Mouse (Mus musculus): ENCODE results near the gene Stab2.

The Stab2 gene

DNA sequence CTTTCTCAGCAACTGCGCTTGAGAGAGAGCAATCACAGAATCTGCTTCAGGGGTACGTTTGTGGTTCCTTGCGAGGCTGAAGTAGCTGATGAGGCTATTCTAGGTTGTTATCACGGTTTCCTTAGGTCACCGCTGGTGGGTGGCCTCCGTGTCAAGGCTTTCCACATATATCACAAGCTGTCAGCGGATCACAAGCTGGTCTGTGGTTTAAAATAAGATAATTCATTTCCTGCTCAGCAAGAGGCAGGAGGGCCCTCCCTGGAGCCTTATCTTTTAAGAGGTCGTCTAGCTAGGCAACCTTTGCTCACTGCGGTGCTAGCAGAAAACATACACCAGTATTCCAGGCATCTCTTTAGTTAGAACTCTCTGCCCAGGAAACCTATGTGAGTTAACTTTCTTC is 17.2 kb downstream of the Stab2 start:
- DNase-seq (ENCODE audit: extremely low read depth, low read depth), result peak; percentile 80

DNA sequence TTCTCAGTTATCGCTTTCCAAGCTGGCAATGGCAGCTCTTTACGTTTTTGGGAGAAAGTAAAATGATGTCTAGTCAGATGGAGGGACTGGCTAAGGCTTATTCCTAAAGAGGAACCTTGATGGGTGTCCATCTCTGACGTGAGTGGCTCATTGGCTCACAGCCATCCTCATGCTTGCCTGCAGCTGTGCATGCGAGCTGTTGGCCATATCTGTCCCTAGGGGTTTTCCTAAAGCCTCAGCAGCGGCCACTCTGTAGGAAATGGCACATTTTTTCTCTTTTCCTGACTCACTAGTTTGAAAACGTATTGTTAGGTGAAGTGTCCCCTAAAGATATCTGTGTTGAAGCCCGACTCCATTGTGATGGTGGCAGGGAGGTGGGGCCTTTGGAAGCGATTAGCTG is 18.0 kb downstream of the Stab2 start:
- DNase-seq (ENCODE audit: extremely low read depth, low read depth), result no peak

DNA sequence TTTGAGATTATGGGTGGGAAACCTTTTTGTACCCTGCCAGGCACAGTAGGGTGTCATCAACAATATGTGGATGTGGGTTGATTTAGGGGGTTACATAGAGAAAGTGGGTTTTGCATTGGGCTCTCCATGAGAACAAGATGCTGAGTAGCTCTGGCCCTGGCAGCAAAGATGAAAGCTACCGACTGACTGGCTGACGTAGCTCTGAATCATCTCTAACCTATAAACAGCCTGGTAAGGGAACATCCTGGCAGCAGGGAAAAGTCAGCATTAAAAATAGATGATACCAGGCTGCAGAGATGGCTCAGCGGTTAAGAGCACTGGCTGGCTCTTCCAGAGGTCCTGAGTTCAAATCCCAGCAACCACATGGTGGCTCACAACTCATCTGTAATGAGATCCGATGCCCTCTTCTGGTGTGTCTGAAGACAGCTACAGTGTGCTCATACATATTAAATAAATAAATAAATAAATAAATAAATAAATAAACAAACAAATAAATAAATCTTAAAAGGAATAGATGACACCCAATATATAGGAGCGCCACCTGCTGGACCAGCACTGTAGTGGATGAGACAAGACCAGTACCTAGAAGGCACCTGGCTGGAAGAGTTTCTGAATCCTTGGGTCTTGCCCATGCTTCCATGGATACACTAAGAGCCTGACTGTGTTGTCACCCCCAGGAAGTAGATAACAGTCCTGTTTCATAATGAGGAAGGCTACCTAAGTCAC is 31.7 kb downstream of the Stab2 start:
- DNase-seq (ENCODE audit: extremely low read depth, low read depth), result no peak

DNA sequence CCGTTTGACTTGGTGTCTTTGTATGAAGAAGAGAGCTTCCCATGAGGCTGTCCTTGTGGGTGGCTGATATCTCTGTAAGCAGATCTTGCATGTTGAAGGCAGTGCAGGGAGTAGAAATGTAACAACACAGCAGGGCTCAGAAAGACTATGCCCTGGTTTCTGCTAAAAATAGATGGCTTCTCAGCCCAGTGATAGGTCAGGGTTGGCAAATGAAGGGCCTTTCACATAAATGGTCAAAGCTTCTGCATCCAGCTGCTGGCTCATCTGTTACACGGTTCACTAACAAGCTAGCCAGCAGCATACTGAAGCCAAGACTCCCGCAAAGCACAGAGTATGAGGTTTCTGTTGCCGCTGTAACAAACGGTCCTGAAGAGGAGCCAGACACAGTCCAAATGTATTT is 34.5 kb downstream of the Stab2 start:
- no peak for DNase-seq (ENCODE audit: extremely low read depth, low read depth)

DNA sequence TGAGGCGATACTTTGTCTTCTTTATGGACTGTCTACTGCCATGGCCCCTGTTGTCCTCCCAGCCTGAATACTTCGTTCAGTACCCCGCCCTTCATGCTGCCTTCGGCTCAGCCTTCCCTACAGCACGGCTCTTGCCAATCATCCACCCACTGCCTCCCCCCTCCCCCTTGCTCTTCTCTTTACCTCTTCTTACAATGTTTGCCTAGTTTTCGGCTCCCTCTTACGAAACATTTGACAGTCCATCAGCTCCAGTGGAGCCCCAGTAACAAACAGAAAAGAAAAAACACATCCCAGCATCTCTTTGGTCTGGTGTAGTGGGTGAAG is 35.4 kb downstream of the Stab2 start:
- DNase-seq (ENCODE audit: extremely low read depth, low read depth), result no peak

DNA sequence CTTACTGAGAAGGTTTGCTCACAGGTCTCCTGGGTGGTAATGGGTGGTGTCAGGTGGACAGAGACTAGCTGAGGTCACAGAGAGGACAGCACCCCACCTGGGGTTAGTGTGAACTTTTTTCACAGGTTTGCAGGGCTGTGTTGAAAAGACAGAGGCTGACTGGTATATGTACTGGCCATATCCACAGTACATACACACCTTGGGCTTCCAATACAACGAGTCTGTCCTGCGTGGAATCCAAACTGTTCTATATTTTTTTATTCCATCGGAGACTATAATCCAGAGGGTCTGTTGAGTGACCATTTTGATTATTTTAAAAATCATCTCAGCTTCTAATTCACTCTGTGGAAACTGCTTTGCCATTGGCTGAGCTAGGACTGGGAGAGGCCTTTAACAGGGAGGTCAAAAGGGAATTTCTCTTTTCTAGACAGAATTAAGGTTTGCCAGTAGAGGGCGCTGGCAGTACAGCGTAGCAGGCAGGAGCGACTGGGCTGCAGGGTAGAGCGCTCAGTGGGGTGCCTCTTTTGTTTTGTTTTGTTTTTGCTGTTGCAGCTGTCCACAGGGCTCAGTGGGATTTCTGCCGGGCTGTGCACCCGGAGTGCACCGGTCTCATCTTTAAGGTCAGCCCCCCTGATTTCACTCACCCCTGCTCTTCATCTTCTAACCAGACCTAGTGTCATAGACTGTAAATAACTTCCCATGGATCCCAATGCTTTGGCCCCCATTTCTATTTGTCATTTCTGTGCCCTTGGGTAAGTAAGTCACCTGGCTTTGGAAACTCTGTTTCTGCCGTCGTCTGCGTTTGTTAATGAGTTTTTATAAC is 35.9 kb downstream of the Stab2 start:
- no peak for DNase-seq (ENCODE audit: extremely low read depth, low read depth)

DNA sequence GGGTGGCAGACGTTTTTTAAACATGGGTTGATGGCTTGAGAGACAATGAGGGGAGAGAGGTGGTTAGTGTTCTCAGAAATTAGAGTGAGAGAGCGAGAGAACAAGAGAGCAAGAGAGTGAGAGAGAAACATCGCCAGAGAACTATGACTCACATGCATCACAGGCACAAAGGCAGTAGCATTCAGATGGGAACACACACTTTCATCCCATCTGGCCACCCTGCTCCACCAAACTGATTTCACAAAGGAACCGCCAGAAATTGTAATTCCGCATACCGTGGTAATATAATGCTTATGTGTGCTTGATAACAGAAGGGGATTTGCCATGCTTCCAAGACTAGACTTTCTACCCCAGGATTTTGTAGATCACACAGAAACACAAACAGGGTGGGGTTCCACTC is 38.5 kb downstream of the Stab2 start:
- DNase-seq (ENCODE audit: extremely low read depth, low read depth), result no peak

DNA sequence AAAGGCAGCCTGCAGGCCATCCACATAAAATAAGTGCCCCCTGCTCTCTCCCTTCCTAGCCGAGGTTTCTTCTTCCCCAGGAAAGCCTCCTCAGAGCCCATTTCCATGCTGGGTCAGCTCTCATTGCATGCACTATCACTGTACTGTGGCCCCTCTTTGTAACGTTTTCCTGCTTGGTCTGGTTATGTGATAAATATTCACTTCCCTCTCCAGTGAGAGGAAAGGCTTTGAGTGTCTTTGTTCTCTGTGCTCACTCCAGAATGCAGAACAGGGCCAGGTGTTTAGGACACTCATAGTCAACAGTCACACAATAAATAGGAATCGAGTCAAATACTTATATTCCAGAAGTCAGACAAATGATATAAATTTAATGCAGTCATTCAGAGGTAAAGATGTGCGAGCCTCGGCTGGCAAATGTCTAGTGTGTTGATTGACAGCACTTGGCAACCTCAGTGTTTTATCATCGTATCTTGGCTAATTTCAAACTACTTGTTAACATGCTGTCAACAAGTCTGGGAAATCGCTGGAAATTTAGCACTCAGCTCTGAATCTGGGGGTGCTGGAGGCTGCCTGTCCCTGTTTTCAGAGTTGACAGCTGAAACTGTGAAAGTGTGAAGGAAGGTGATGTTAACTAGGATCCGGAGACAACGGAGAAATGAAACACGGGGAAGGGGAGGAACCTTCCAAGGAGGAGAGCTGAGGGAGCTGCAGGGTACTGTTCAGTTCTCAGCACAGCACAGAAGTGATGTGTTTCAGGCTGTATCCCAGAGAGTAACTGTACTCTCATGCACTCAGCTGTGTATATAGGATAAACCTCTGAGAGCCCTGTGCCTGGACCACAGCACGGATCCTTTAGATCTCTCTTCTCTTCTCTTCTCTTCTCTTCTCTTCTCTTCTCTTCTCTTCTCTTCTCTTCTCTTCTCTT is 46.0 kb downstream of the Stab2 start:
- no peak for DNase-seq (ENCODE audit: extremely low read depth, low read depth)

DNA sequence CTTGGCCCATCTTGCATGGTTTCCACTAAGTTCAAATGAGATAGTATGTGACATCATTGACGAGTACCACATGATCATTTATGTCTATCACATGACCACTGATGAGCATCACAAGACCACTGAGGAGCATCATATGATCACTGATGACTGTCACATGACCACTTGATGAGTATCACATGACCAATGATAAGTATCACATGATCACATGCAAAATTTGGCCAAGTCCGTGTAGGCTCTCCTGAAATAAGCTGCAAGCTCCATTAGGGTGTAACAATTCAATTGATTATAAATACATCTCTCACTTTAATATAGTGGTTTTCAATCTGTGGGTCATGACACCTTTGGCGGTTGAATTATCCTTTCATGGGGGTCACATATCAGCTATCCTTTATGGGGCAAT is 52.5 kb downstream of the Stab2 start:
- DNase-seq (ENCODE audit: extremely low read depth, low read depth), result no peak

DNA sequence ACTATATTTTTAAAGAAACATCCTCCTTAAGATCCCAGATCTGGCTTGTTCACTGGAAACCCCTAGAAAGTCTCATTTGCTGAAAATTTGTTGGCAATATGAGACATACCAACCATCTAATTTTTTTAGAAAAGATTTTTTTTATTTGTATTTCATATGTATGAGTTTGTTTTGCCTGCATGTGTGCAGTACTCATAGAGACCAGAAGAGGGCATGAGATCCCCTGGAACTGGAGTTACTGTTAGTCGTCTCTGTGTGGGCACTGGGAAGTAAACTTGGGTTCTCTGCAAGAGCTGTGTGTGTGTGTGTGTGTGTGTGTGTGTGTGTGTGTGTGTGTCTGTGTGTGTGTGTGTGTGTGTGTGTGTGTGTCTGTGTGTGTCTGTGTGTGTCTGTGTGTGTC is 55.1 kb downstream of the Stab2 start:
- DNase-seq (ENCODE audit: extremely low read depth, low read depth), result no peak

DNA sequence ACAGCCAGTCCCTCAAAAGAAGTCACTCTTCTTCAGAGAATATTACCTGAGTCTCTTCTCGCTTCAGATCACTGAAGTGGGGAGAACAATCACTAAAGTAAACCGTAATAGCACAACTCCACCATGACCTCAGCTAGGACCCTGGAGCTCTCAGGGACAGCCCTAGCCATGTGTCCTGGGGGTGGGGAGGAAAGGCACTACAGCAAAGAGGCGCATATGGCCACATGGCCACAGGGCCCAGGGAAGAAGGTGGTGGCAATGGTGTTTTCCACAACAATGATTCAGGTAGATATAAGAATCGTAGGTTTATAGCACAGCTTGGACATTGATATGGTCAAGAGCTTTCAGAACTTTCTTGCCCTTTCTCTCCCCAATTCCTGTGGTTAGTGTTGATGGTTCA is 57.0 kb downstream of the Stab2 start:
- DNase-seq (ENCODE audit: extremely low read depth, low read depth), result no peak

DNA sequence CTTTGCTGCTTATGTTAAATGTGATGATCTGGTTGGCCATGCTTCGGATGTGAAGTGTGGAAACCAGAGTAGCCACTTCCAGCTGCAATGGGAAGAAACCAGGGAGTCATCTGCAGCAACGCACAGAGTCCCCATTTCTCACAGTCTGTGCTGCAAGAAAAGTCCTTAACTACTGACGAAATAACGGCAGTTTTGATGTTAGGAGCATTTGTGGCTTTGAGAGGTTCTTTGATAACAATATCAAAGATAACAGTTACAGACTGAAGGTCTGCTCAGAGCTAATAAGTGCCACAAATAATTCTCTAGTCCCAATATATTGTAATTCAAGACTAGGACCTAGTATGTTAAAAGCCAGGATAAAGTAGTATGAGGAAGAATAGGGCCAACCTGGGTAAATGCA is 57.9 kb downstream of the Stab2 start:
- DNase-seq (ENCODE audit: extremely low read depth, low read depth), result no peak

DNA sequence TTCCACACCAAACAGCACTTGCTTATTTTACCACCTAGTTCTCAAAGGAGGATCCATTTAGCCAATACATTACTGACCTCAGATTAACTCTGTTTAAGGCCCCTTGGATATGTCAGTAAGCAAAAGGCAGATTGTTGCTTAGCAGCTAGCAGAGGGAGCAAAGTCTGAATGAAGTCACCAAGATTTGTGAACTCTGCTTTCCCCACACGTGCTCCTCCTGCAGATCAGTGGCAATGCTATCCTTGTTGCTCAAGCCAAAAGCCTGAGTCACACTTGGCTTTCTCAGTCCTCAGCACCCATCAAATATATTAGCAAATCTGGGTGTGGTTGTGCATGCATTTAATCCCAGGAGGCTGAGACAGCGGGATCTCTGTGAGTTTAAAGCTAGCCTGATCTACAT is 60.3 kb downstream of the Stab2 start:
- DNase-seq (ENCODE audit: extremely low read depth, low read depth), result no peak

DNA sequence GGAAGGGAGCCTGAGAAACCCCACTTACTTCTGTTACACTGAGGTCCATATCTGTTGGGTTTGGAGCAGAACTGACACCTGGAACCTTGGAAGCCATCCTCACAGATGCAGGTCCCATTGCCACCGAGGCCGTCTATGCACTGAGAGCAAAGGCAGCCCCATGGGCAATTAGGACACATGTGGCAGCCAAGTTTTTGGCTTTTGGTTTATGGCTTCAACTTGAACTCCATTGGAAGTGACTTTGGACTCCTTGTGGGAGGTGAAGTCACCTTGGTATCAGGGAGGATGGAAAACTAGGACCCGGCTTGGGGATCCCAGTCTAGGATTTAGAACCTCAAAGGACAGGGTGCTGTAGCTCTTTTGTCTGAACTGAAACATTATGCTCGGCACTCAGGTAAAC is 67.2 kb downstream of the Stab2 start:
- no peak for DNase-seq (ENCODE audit: extremely low read depth, low read depth)

DNA sequence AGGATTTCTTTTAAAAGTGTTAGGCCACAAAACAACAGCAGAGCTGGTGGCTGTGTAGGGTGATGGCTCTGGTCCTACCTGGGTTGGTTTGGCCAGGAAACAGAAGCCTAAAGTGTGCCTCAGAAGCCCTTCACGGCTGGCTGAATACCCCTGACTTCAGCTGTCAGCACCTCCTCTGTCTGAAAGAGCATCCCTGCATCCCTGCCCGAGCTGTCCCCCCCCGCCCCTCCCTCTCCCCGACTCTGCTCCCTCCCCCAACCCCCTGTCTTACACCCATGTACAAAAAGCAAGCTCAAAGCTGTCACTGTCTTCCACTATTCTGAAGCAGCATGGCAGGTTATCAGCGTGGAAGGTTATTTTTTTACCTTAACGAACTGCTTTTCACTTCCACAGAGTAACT is 73.4 kb downstream of the Stab2 start:
- DNase-seq (ENCODE audit: extremely low read depth, low read depth), result no peak

DNA sequence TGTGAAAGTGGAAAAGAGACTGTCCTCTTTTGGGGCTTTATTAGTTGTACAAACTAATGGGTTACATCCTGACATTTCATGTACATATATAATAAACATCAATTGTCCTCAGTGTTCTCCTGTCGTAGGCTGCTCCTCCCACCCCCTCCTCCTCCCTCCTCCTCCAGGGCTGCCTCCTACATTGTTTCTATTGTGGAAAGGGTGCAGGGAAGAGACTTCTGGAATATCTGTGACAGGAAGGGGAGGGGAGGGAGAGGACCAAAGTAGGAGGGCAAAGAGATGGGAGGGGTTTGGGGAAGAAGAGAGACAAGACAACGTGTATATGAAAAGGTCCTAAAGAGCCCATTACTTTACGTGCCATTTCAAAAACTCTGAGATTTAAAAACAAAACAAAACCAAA is 73.9 kb downstream of the Stab2 start:
- DNase-seq (ENCODE audit: extremely low read depth, low read depth), result no peak

DNA sequence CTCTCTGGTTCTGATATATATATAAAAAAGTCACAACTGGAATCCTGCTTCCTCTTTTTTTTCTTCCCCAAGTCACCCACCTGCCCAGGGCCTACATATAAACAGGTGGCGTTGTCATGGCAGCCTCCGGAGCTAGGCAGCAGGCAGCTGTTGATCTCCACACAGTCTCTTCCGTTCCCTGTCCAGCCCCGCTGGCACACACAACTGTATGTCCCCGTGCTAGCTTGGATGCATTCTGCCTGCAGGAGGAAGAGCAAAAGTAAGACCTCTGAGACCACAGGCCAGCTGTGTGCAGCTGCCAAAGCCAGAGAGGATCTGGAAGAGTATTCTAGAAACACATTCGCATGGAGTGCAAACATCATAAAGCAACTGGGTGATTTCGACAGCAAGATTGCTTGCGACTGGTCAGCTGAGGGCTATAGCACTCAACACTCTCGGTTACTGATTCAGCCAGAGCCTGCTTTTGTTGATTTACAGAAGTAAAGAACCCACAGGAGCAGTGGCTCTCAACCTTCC is 74.6 kb downstream of the Stab2 start:
- no peak for DNase-seq (ENCODE audit: extremely low read depth, low read depth)

DNA sequence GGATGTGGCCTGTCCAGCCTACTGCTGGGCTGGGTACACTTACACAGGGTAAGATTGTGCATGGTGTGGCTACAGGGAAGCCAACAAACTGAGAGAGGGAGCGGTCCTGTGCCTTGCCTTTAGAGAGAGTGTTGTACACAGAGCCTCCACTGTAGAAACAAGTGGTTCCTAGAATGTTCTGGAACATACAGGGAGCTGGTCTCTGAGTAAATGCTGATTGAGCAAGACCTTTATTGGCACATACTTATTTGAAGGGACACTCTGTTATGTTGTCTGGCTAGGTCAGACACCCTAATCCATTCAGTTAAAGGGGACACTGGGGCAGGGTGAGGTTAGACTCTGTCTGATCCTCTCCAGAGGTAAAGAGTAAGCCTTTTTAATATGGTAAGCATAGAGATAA is 84.2 kb downstream of the Stab2 start:
- DNase-seq (ENCODE audit: extremely low read depth, low read depth), result no peak

DNA sequence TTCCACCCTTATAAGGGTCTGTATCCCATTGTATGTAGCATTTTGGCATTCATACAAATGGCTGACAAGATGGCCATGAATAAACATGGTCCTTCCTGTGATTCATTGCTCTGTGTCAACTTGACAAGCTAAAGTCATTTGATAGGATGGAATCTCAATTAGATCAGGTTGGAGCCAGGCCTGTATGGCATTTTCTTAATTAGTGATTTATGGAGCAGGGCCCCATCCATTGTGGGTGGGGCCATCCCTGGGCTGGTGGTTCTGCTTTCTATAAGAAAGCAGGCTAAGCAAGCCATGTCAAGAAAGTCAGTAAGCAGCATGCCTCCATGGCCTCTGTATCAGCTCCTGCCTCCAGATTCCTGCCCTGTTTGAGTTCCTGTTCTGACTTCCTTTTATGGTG is 92.2 kb downstream of the Stab2 start:
- no peak for DNase-seq (ENCODE audit: extremely low read depth, low read depth)

DNA sequence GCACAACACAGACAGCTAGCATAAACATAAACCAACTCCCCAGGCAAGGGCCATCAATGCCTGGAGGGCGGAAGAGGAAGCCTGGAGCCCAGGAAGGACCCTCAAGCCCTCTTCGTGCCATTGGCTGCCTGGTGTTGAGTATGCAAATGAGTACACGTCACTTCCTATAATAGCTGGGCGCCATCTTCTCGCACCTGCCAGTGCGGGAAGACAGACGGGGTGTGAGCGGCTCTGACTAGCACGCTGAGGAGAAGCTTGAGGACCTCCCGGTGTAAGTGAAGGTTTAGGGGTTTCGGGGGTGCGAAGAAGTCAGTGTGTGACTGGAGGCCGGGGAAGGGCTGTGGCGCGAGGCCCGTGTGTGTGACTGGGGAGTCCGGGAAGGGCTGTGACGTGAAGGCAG is 99.3 kb downstream of the Stab2 start:
- DNase-seq (ENCODE audit: extremely low read depth, low read depth), result no peak

DNA sequence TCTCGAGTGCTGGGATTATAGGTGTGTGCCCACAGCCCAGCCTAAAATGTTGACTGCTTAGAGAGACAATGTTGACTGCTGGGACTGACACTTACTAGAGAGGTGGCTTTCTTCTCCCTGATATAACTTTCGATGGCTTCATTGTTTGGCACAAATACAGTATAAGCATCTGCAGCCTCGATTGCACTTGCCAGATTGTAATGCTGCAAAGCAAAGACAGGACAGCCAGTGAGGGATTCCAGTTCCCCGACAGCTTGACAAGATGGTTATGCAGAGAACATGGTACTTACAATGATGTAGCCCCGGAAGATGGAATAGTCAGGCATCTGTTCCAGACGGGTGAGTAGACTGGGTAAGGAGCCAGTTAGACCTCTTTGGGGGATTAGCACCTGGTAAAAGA is 100.8 kb downstream of the Stab2 start:
- no peak for DNase-seq (ENCODE audit: extremely low read depth, low read depth)

DNA sequence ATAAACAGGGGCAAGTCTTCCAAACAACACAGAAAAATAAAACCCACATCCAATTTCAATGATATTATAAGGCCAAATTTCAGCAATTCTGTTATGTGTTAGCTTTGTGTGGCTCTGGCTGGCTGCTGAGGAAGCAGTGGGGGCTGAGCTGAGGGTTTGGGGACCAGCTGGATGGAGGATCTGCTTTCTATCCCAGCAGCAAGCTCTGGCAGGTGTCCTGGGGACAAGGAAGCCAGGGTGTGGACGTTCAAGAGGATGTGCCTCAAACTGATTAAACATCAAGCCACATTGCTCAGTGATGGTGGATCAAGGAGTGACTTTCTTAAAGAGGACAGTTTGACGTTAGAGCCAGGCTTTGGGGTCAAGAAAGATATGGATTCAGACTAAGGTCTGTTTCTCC is 112.3 kb downstream of the Stab2 start:
- no peak for DNase-seq (ENCODE audit: extremely low read depth, low read depth)

Measured in MEL-GATA-1-ER (cell line).